Mouse (Mus musculus): ENCODE data around the gene Vps25.

DNA sequence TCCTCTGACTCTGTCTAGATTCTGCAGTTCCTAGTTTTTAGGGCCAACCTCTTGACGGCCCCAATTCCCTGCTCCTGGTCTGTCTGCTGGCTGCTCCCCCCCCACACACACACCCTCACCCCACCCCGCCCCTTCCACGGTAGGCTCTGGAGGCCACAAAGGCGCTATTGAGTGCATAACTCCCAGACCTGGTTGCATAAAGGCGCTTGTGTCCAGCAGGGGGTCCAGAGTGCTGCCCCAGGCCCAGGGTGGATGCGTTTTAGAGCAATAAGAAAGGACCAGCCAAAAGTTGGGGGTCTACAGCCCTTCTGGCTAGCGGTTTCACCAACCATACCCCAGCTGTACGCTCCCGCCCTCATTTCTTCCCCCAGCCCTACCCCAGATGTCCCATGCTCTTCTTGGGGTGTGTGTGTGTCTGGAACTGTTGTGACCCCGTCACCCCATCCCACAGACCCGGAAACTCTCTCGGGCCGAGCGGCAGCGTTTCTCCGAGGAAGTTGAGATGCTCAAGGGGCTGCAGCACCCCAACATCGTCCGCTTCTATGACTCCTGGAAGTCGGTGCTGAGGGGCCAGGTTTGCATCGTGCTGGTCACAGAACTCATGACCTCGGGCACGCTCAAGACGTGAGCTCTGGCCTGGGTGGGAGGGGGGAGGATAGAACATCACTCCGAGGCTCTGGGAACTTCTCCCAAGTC, 8.9 kb downstream of the Vps25 start:
- TF ChIP-seq POLR2A (IDR thresholded peaks at IDR 0.05; ENCODE audit: control insufficient read depth, extremely low read depth, insufficient read depth, low read length, poor library complexity): no peak
- no peak for TF ChIP-seq CTCF (IDR thresholded peaks at IDR 0.05; ENCODE audit: borderline replicate concordance, control insufficient read depth, extremely low read depth, insufficient read depth, low read length, poor library complexity)
